Mouse (Mus musculus): Measurements from ENCODE around the gene Maml3. TPM values are rescaled to one million over a fixed set of nuclear protein-coding genes. Genes with fewer than 3 reads are reported as not detected.

Maml3 gene
- total RNA-seq, 2 experiments from 2014 or later = 7.1 TPM

GRCm38 (mm10) chr3:52045221-52045641 is 59.6 kb downstream of the Maml3 start:
- DNase-seq = peak; percentile 44

DNA sequence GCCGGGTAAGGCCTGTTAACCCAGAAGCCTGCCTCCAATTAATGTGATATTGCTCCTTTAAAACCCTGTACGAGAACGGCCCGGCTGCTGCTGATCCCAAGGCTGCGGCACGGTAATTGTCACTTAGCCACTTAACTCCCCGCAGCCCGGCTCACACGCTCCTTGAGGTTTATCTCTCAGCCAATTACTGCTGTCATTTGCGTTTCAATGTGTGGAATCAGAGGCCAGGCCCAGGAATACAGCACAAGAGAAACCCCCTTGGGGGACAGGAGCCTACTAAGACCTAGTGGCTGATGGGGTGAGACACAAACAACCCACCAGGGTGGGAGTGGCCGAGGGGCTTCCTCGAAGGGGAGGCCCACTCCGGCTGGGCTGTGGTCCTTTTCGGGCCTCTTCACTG is 60.2 kb downstream of the Maml3 start:
- peak; percentile 52 for DNase-seq

DNA sequence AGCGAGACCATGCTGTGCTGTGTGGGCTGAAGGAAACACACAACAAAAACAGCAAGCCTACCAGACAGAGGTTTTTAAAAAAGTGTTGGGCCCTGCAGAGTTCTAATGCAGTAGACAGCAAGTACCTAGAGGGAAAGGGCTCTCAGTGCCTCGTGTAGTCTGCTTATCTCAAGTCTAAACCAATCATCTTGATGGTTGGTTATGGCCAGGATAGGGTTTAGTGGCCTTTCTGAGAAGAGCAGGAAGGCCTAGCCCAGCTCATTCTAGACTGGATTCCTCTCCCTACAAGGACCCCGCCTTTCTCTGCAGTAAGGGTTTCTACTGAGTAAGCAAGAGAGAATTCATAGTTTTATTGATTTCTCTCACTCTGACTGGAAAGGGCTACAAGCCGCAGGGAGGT is 61.0 kb downstream of the Maml3 start:
- DNase-seq = no peak

DNA sequence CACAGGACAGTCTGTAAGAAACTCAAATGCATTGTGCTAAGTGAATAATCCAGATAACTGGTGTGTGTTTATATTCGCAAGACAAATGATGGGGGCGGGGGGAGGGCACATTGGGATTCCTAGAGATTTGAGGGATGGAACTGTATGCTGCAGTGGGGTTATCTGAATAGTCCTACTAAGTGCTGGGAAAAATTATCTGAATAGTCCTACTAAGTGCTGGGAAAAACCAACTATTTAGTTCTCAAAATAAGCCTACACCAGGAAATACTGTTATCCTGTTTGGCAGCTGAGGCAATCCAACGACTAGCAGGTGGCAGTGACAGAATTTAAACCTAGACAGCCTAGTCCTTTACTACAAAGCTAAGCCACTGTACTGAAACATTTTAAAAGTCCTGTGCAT is 62.2 kb downstream of the Maml3 start:
- DNase-seq = no peak

DNA sequence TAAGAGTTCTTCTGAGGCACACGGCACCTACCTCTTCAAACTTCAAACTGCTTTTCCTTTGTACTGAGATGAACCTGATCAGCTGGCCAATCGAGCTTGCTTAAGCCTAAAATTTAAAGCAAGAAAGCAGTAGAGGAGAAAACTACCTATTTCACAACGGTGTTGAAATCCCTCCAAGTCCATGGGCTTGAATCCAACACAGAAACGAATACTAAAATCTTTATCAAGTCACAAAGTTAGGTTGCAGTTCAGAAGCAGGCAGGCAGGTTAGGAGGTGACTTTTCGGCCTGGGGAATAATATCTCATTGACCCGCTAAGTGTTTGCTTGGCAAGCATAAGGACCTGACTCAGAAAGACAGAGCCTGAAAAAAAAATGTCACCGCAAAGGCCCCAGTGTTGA is 64.9 kb downstream of the Maml3 start:
- no peak for DNase-seq

- DNase-seq = no peak
These were observed 67.6 kb downstream of the Maml3 start for GRCm38 (mm10) chr3:52037260-52037659.

- DNase-seq = peak; percentile 33
These were observed 69.5 kb downstream of the Maml3 start for GRCm38 (mm10) chr3:52035404-52035803.

DNA sequence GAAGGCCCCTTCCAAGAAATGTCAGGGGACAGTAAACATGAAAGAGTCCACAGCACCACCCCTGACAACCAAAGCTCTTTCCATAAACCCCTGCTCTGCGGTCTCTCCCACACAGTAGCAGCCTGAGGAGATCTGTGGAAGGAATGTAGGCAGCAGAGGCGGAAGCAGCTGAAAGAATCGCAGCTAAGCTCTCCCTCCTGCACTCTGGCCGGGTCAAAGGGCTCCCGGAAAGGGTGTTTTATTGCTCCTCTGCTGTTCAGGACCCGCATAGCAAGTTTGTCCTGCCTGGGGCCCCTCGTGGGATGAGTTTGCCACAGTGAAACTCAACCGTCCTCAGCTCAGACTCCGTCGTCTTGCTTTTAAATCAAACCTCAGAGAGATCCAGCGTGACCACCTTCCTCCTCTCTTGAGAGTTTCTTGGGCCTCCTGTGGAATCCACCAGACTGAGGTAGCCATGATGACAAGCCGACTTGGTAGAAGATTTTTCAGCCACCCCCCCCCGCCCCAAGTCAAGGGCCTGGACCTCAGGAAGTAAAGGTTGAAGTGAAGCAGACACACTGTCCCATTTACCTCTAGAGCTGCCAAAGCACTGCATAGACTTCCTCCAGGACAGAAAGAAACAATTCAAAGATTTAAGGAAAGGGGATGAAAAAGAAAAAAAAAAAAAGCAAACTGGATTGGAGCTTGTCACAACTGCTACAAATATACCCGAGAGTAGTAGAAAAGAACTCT is 70.9 kb downstream of the Maml3 start:
- no peak for DNase-seq

DNA sequence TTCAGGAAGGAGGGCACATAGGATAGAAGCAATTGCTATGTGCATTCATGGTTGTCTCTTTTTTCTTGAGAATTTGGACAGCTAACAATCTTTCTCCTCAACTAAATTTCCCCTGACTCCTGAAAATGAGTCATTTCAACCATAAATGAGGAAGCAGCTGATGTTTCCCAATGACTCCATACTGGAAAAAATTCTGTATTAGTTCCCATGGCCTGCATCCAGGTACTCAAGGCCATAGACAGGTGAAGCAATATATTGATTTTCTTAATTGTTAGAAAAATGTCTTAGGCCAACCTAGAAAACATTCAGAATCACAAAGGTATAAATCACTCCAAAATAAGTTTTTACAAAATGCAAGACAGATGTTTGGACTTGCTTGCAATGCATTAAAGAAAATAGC is 73.5 kb downstream of the Maml3 start:
- DNase-seq = no peak

DNA sequence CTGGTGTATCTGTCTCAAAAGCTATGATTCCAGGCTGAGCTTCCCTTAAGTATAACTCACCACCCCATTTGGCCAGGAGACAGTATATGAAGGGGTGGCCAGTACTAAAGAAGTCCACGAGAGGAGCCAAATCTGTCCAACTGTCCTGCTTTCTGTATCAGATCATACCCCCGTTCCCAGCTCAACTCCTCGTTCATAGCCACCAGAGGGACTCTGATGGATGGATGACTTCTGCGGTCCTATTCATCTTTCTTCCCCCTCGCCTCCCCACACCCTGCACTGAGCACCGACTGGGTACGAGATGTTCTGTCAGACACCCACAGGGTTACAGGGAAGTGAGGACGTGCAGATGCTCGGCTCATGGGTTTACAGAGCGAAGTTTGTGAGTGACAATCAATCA is 74.8 kb downstream of the Maml3 start:
- DNase-seq = no peak

DNA sequence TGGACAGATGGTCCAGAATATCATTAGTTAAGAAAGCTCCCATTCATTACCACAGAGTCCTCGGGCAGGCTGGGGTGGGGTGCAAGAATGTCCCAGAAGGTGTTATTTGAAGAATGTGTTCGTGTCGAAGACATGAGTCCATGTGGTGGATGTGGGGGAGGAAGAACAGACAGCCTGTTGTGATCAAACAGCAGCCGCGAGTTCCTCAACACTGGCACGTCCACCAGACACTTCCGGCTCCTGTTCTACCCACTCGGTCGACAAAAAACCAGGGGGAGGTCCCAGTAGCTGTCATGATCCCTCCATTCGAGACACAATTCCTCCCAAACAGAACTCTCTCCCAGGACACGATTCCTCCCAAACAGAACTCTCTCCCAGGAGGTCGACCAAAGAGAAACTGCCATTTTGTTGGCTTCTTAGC is 75.2 kb downstream of the Maml3 start:
- DNase-seq = peak; percentile 41

DNA sequence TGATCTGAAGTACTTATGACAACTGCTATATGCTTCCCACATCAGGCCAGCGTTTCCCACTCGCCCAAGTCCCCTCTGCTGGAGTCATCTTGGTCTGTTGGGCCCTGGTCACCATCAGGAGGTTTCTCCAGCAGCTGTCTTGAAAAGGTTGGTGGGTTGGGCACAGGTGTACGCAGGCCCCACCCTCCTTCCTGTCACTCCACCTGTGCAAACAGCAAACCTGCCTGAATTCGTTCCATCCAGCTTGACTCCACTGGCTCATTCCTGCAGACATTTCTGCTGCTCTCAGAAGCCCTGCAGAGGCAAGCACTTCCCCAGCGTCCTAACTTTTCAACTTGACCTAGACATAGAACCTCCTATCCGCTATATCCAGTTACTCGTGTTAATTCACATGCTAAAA is 76.9 kb downstream of the Maml3 start:
- no peak for DNase-seq

GRCm38 (mm10) chr3:52022486-52022885 is 82.4 kb downstream of the Maml3 start:
- no peak for DNase-seq

DNA sequence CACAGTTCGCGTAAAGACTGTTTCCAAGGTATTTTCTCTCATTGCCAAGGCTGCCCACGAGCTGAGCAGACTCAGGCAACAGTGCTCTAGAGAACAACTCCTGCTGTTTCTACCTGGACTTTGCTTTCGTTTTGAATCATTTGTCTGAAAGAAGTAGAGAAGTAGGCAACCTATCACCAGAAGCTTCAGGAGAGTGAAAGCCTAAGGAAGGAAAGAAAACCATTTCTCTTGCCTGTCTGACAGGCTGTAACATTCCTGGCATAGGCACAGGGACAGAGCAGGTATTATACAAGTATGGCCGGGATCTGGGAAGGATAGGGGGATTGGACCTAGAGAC is 86.8 kb downstream of the Maml3 start:
- DNase-seq = no peak

GRCm38 (mm10) chr3:52017439-52018102 is 87.3 kb downstream of the Maml3 start:
- peak; percentile 19 for DNase-seq

DNA sequence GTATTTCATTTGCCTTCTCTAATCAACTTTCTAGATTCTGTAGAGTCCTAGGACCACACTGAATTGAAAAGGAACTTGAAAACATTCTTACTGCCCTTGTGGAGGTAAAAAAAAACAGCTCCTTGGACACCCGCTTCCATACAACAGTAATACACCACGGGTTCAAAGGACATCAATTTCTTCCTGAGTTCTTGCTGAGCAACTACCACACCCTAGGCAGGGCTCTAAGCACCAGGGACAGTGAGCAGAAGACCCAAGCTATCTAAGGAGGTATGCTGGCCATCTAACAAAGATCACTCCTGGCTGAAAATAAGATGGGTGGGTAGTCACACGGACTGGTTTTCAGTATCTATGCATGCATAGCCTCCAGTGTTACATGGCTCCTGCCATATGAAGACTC is 88.7 kb downstream of the Maml3 start:
- no peak for DNase-seq

GRCm38 (mm10) chr3:52015556-52015955 is 89.3 kb downstream of the Maml3 start:
- DNase-seq = no peak

GRCm38 (mm10) chr3:52011032-52011710 is 93.7 kb downstream of the Maml3 start:
- no peak for DNase-seq

DNA sequence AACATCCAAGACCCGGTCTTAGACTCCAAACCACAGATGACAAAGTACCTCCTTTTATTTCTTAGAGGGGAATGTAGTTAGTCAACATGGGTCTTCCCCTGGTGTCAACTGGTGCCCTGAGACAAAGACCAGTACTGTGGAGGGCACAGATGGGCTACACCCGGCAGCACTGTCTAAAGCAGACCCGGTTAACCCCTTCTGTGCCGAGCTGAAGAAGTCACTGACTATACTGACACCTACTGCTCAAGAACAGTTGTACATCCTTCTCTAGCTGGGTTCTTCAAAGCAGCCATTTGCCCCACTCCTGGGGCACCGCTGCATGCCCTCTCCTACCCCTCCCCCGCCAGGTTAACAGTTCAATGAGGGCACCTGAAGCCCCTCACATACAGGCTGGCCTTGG is 95.6 kb downstream of the Maml3 start:
- DNase-seq = peak; percentile 37

DNA sequence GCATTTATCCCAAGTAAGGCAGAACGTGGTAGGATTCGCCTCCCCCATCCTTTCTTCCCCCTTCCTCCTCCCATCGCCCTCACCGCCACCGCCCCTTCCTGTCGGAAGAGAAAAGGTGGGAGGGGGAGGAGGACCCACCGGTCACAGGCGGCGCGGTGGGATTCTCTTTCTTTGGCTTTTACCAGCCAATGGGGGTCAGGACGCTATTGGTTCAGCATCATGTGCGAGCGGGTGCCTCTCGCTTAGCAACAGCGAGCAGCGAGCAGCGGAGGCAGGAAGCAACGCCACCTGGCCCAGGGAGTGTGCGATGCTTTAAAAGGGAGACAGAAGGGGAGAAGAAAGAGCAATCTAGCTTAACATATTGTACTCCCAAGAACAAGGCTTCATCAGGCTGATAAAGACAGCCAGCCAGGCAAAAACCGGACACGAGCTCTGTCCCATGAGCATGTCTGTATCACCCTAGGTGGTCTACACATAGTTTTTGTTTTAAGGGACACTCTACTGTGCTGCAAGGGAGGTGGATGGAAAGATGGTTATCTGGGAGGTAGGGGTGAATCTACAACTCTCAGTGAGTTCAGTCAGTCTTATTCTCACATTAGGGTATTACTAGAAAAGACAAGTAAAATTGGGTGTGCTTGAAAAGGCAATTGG is 97.1 kb downstream of the Maml3 start:
- peak; percentile 47 for DNase-seq

GRCm38 (mm10) chr3:52006721-52007330 is 98.0 kb downstream of the Maml3 start:
- DNase-seq = no peak

DNA sequence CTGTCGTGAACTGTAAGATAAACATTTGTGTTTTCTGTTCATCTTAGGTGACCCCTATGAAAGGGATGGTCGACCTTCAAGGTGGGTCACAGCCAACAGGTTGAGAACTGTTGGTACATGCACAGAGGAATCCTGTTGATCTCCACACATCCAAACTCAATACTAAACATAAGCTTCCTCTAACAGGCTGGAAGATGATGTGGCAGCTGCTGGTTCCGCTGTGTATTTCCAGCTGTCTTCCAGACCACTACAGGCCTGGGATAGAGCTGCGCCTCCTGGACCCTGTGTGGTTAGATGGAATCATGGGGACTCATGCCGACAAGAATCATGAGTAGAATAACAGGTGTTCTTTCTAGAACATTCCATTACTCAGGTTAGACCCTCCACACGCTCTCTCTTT is 101.2 kb downstream of the Maml3 start:
- DNase-seq = no peak

DNA sequence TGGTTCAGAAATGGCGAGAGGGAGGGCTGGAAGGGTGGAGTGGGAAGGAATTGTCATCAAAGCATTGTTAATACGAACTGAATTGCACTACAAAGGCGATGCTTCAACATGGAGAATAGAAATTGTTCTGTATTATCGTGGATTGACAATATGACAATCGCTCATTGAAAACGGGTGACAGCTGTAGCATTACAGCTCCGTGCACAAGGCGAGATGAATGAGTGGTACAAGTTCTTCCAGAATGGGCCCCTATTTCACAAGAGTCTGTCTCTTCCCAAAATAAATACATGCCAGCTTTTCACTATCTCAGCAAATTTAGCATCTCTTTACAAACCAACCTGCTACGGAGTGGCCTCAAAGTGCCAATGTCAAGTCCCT is 103.4 kb downstream of the Maml3 start:
- DNase-seq = no peak
